In genomic region chr9:113929676-113930075, GRCm38 (mm10) we compare ENCODE assay signal across 10 mouse cellular contexts. TPM values are rescaled to one million over a fixed set of nuclear protein-coding genes. Genes with fewer than 3 reads are reported as not detected.
DNase-seq lines count a peak whose midpoint lies in the region; ATAC-seq lines count a peak whose summit lies in the region.
"Had no signal": no experiment of that assay in that cellular context is flagged by ENCODE, and none has a peak within 500 bp of the region (broad histone marks: within the 10 kb centered on the region; RNA-seq: fewer than 3 reads in every experiment).

No protein-coding gene starts in this region.

- no peak overlapping the region for H3K27ac ChIP-seq in heart, embryonic 12.5 days (ENCODE audit: poor library complexity, severe bottlenecking)
- H3K27ac ChIP-seq in neural tube, embryonic 11.5 days (ENCODE audit: low read depth, low read length) = no peak overlapping the region
- no peak overlapping the region for H3K27ac ChIP-seq in limb, embryonic 12.5 days
- no peak overlapping the region for H3K27ac ChIP-seq in forebrain, embryonic 12.5 days

- peaks cover 13% of the 10 kb centered on the region for H3K4me1 ChIP-seq in heart, embryonic 12.5 days (replicated peaks)
- peaks cover 10% of the 10 kb centered on the region; the same call in 1 of the 2 replicates for H3K4me1 ChIP-seq in neural tube, embryonic 11.5 days (ENCODE audit: control insufficient read depth, insufficient read depth, low read length)
- peaks cover 16% of the 10 kb centered on the region for H3K4me1 ChIP-seq in limb, embryonic 12.5 days (replicated peaks)
- peaks cover 23% of the 10 kb centered on the region for H3K4me1 ChIP-seq in forebrain, embryonic 12.5 days

- H3K36me3 ChIP-seq in heart, embryonic 12.5 days = peaks cover 10% of the 10 kb centered on the region; the same call in 1 of the 2 replicates
- no peaks in the 10 kb centered on the region for H3K36me3 ChIP-seq in neural tube, embryonic 11.5 days (ENCODE audit: control insufficient read depth, insufficient read depth, low read length)
- H3K36me3 ChIP-seq in limb, embryonic 12.5 days = no peaks in the 10 kb centered on the region
- no peaks in the 10 kb centered on the region for H3K36me3 ChIP-seq in forebrain, embryonic 12.5 days (replicated peaks)

- intact Hi-C loops in heart, postnatal 25 days (cut with DNase I) = loop anchor here (5.0 kb wide), 1 partner anchor 137 kb away; no protein-coding TSS in a partner anchor

- DNase-seq in heart, postnatal 25 days (ENCODE audit: low spot score) = no peak
- DNase-seq in neural tube, embryonic 11.5 days (ENCODE audit: low spot score) = no peak
- no peak for DNase-seq in neural tube, embryonic 10.5 days (ENCODE audit: extremely low spot score, low spot score)
- no peak for DNase-seq in T-cell, adult 2 months (ENCODE audit: low spot score)
- DNase-seq: kidney, adult 11 months; lung, postnatal 4 days had no signal

- H3K9ac ChIP-seq in heart, embryonic 12.5 days = no peak overlapping the region
- no peak overlapping the region for H3K9ac ChIP-seq in neural tube, embryonic 11.5 days (ENCODE audit: low read length)
- H3K9ac ChIP-seq in limb, embryonic 12.5 days (replicated peaks) = no peak overlapping the region
- no peak overlapping the region for H3K9ac ChIP-seq in forebrain, embryonic 12.5 days

- no peak for ATAC-seq in heart, embryonic 12.5 days (ENCODE audit: insufficient number of reproducible peaks, low FRiP score)
- no peak for ATAC-seq in neural tube, embryonic 11.5 days (ENCODE audit: insufficient read depth, low FRiP score, low TSS enrichment)
- ATAC-seq in limb, embryonic 12.5 days (ENCODE audit: insufficient number of reproducible peaks, insufficient read depth, low FRiP score, low TSS enrichment, low read depth) = no peak
- ATAC-seq in forebrain, embryonic 12.5 days (ENCODE audit: low FRiP score) = no peak

- no peaks in the 10 kb centered on the region for H3K9me3 ChIP-seq in heart, embryonic 12.5 days (replicated peaks)
- no peaks in the 10 kb centered on the region for H3K9me3 ChIP-seq in neural tube, embryonic 11.5 days (ENCODE audit: control insufficient read depth, low read length)
- H3K9me3 ChIP-seq in limb, embryonic 12.5 days = no peaks in the 10 kb centered on the region
- no peaks in the 10 kb centered on the region for H3K9me3 ChIP-seq in forebrain, embryonic 12.5 days
- H3K9me3 ChIP-seq: forebrain, embryonic 15.5 days had no signal

- H3K4me2 ChIP-seq in heart, embryonic 12.5 days = peak overlapping the region; percentile 68
- H3K4me2 ChIP-seq in neural tube, embryonic 11.5 days (ENCODE audit: low read depth) = peak overlapping the region; percentile 40; the same call in 1 of the 2 replicates
- H3K4me2 ChIP-seq in limb, embryonic 12.5 days = peak overlapping the region; percentile 60
- no peak overlapping the region for H3K4me2 ChIP-seq in forebrain, embryonic 12.5 days

- whole genome bisulfite sequencing in heart, embryonic 12.5 days = 61% methylated on average over 1 of the region's 1 CpGs
- 68% methylated on average over 1 of the region's 1 CpGs for WGBS in neural tube, embryonic 11.5 days
- 83% methylated on average over 1 of the region's 1 CpGs for WGBS in limb, embryonic 12.5 days
- WGBS in forebrain, embryonic 12.5 days = 79% methylated on average over 1 of the region's 1 CpGs

- H3K27me3 ChIP-seq in heart, embryonic 12.5 days (replicated peaks) = no peaks in the 10 kb centered on the region
- no peaks in the 10 kb centered on the region for H3K27me3 ChIP-seq in neural tube, embryonic 11.5 days (ENCODE audit: control insufficient read depth, insufficient read depth, low read length)
- no peaks in the 10 kb centered on the region for H3K27me3 ChIP-seq in limb, embryonic 12.5 days
- H3K27me3 ChIP-seq in forebrain, embryonic 12.5 days = no peaks in the 10 kb centered on the region
- H3K27me3 ChIP-seq: forebrain, embryonic 15.5 days had no signal

- H3K4me3 ChIP-seq in heart, embryonic 12.5 days = peak overlapping the region; percentile 84; the same call in 1 of the 2 replicates
- no peak overlapping the region for H3K4me3 ChIP-seq in neural tube, embryonic 11.5 days (ENCODE audit: low read depth, low read length)
- peak overlapping the region; percentile 99 for H3K4me3 ChIP-seq in limb, embryonic 12.5 days (replicated peaks)
- no peak overlapping the region for H3K4me3 ChIP-seq in forebrain, embryonic 12.5 days (replicated peaks)

RNA-seq across cellular contexts. Expression of gene Ubp1, which starts 1.1 kb away (rescaled TPM):
- polyA plus RNA-seq in heart, embryonic 12.5 days (2016; fragmentation: Nextera tagmentation; extraction: Ambion mirVana) = 33.6 and 34.3 TPM in 2 replicates
- 10 to 100 TPM; 22.6 to 26.0 TPM for total RNA-seq in heart, postnatal 25 days (2021)
- 50.1 and 52.9 TPM in 2 replicates for polyA plus RNA-seq in neural tube, embryonic 11.5 days (2014; fragmentation: Nextera tagmentation; extraction: Ambion mirVana)
- 48.7 and 48.9 TPM in 2 replicates for polyA plus RNA-seq in limb, embryonic 12.5 days (2016; fragmentation: Nextera tagmentation; extraction: Ambion mirVana)
- 46.7 and 47.6 TPM in 2 replicates for polyA plus RNA-seq in forebrain, embryonic 12.5 days (2016; fragmentation: Nextera tagmentation; extraction: Ambion mirVana)

Comparison
In these comparisons a context has a peak if more than half of its experiments do, and no peak if none do; other contexts are left out.
1. H3K4me3 ChIP-seq: peak in heart, embryonic 12.5 days (single experiment) and limb, embryonic 12.5 days (single experiment); none in neural tube, embryonic 11.5 days (single experiment) and forebrain, embryonic 12.5 days (single experiment).